18 mouse cellular contexts compared by ENCODE assay signal in genomic region chr11:20514757-20515156, GRCm38 (mm10). TPM values are rescaled to one million over a fixed set of nuclear protein-coding genes. Genes with fewer than 3 reads are reported as not detected.
DNase-seq lines count a peak whose midpoint lies in the region; ATAC-seq and TF ChIP-seq lines count a peak whose summit lies in the region.
"Had no signal": no experiment of that assay in that cellular context is flagged by ENCODE, and none has a peak within 500 bp of the region (broad histone marks: within the 10 kb centered on the region; RNA-seq: fewer than 3 reads in every experiment).

No protein-coding gene starts in this region.

- no peaks in the 10 kb centered on the region for H3K36me3 ChIP-seq in forebrain, postnatal 0 days (ENCODE audit: insufficient read depth)
- H3K36me3 ChIP-seq in forebrain, embryonic 14.5 days (ENCODE audit: control insufficient read depth, insufficient read depth, low read length) = no peaks in the 10 kb centered on the region
- no peaks in the 10 kb centered on the region for H3K36me3 ChIP-seq in stomach, embryonic 16.5 days (ENCODE audit: control insufficient read depth, insufficient read depth, low read length)
- H3K36me3 ChIP-seq in stomach, postnatal 0 days (ENCODE audit: control insufficient read depth, insufficient read depth, low read length) = no peaks in the 10 kb centered on the region
- no peaks in the 10 kb centered on the region for H3K36me3 ChIP-seq in limb, embryonic 13.5 days
- H3K36me3 ChIP-seq: forebrain, embryonic 12.5 days; heart, embryonic 12.5 days; hindbrain, embryonic 10.5 days had no signal

- H3K4me2 ChIP-seq in forebrain, postnatal 0 days (ENCODE audit: low read depth) = no peak overlapping the region
- H3K4me2 ChIP-seq in forebrain, embryonic 14.5 days (ENCODE audit: low read length) = no peak overlapping the region
- H3K4me2 ChIP-seq in stomach, embryonic 16.5 days (ENCODE audit: low read depth, low read length) = no peak overlapping the region
- H3K4me2 ChIP-seq in stomach, postnatal 0 days (replicated peaks; ENCODE audit: low read depth) = no peak overlapping the region
- peak overlapping the region; percentile 27 for H3K4me2 ChIP-seq in limb, embryonic 13.5 days (replicated peaks)
- H3K4me2 ChIP-seq: forebrain, embryonic 12.5 days; heart, embryonic 12.5 days; hindbrain, embryonic 14.5 days had no signal

- no peak overlapping the region for H3K4me3 ChIP-seq in forebrain, postnatal 0 days (ENCODE audit: low read depth, low read length)
- no peak overlapping the region for H3K4me3 ChIP-seq in forebrain, embryonic 14.5 days (ENCODE audit: low read depth, low read length)
- H3K4me3 ChIP-seq in stomach, embryonic 16.5 days (replicated peaks; ENCODE audit: low read length) = no peak overlapping the region
- no peak overlapping the region for H3K4me3 ChIP-seq in stomach, postnatal 0 days (ENCODE audit: low read depth, low read length)
- H3K4me3 ChIP-seq in limb, embryonic 13.5 days = no peak overlapping the region
- H3K4me3 ChIP-seq: forebrain, embryonic 12.5 days; gastrocnemius, adult 2 months; heart, embryonic 12.5 days; hindbrain, embryonic 10.5 days had no signal

- TF ChIP-seq EP300 in stomach, postnatal 0 days (optimal IDR thresholded peaks at IDR 0.05) = no peak

- peak; percentile 2 for DNase-seq in forebrain, postnatal 0 days
- no peak for DNase-seq in forebrain, embryonic 14.5 days (ENCODE audit: low spot score)
- DNase-seq in stomach, postnatal 0 days (ENCODE audit: low spot score) = no peak
- no peak for DNase-seq in kidney, postnatal 4 days
- DNase-seq in cerebellum, adult 8-10 months = no peak
- DNase-seq: adrenal gland, postnatal 14 days; cerebellum, adult 2 months; cerebellum, postnatal 14 days; gastrocnemius, adult 2 months; gastrocnemius, postnatal 25 days had no signal

- no peak for ATAC-seq in forebrain, postnatal 0 days
- ATAC-seq in forebrain, embryonic 14.5 days = no peak
- ATAC-seq in stomach, embryonic 16.5 days (ENCODE audit: insufficient read depth, low FRiP score) = no peak
- ATAC-seq in stomach, postnatal 0 days (ENCODE audit: low FRiP score, low TSS enrichment) = no peak
- ATAC-seq in limb, embryonic 13.5 days (ENCODE audit: low FRiP score, low read depth) = peak; percentile 69; the same call in 1 of the 2 replicates
- ATAC-seq: activated CD4-positive, CD25-positive, alpha-beta regulatory T cell, adult 4 months; Patski had no signal

- no peak overlapping the region for H3K9ac ChIP-seq in forebrain, postnatal 0 days
- H3K9ac ChIP-seq in forebrain, embryonic 14.5 days (ENCODE audit: low read length) = no peak overlapping the region
- H3K9ac ChIP-seq in stomach, embryonic 16.5 days (ENCODE audit: low read length) = no peak overlapping the region; the same call in 1 of the 2 replicates
- no peak overlapping the region for H3K9ac ChIP-seq in stomach, postnatal 0 days (ENCODE audit: low read length)
- H3K9ac ChIP-seq in limb, embryonic 13.5 days = no peak overlapping the region
- H3K9ac ChIP-seq: forebrain, embryonic 12.5 days; heart, embryonic 12.5 days; hindbrain, embryonic 14.5 days had no signal

- H3K4me1 ChIP-seq in forebrain, postnatal 0 days (ENCODE audit: insufficient read depth) = no peaks in the 10 kb centered on the region
- no peaks in the 10 kb centered on the region for H3K4me1 ChIP-seq in forebrain, embryonic 14.5 days (ENCODE audit: control insufficient read depth, insufficient read depth, low read length)
- peaks cover 4% of the 10 kb centered on the region; the same call in 1 of the 2 replicates for H3K4me1 ChIP-seq in stomach, embryonic 16.5 days (ENCODE audit: control insufficient read depth, insufficient read depth, low read length)
- H3K4me1 ChIP-seq in stomach, postnatal 0 days (replicated peaks; ENCODE audit: control insufficient read depth, insufficient read depth) = no peaks in the 10 kb centered on the region
- H3K4me1 ChIP-seq in limb, embryonic 13.5 days = peaks cover 21% of the 10 kb centered on the region
- H3K4me1 ChIP-seq: forebrain, embryonic 12.5 days; heart, embryonic 12.5 days; hindbrain, embryonic 10.5 days had no signal

- no peak for TF ChIP-seq CTCF in forebrain, postnatal 0 days (IDR thresholded peaks at IDR 0.05; ENCODE audit: low read depth)
- no peak for TF ChIP-seq CTCF in stomach, postnatal 0 days (IDR thresholded peaks at IDR 0.05; ENCODE audit: low read depth)

- no peak overlapping the region for H3K27ac ChIP-seq in forebrain, postnatal 0 days (ENCODE audit: low read depth, low read length)
- no peak overlapping the region for H3K27ac ChIP-seq in forebrain, embryonic 14.5 days (ENCODE audit: low read depth, low read length)
- H3K27ac ChIP-seq in stomach, embryonic 16.5 days (ENCODE audit: low read length) = peak overlapping the region; percentile 10; the same call in 1 of the 2 replicates
- no peak overlapping the region for H3K27ac ChIP-seq in stomach, postnatal 0 days (replicated peaks)
- peak overlapping the region; percentile 73; the same call in 1 of the 2 replicates for H3K27ac ChIP-seq in limb, embryonic 13.5 days
- H3K27ac ChIP-seq: forebrain, embryonic 12.5 days; gastrocnemius, adult 2 months; hindbrain, embryonic 10.5 days; hindbrain, embryonic 14.5 days had no signal

- no peaks in the 10 kb centered on the region for H3K9me3 ChIP-seq in forebrain, postnatal 0 days (ENCODE audit: low read length)
- H3K9me3 ChIP-seq in forebrain, embryonic 14.5 days (replicated peaks; ENCODE audit: control insufficient read depth, low read length) = no peaks in the 10 kb centered on the region
- H3K9me3 ChIP-seq in stomach, embryonic 16.5 days (replicated peaks; ENCODE audit: control insufficient read depth, low read length) = no peaks in the 10 kb centered on the region
- no peaks in the 10 kb centered on the region for H3K9me3 ChIP-seq in stomach, postnatal 0 days (ENCODE audit: control insufficient read depth, low read length)
- no peaks in the 10 kb centered on the region for H3K9me3 ChIP-seq in limb, embryonic 13.5 days
- H3K9me3 ChIP-seq: forebrain, embryonic 12.5 days had no signal

- no peaks in the 10 kb centered on the region for H3K27me3 ChIP-seq in forebrain, postnatal 0 days (ENCODE audit: insufficient read depth, low read length)
- H3K27me3 ChIP-seq in forebrain, embryonic 14.5 days (replicated peaks; ENCODE audit: control insufficient read depth, insufficient read depth, low read length) = no peaks in the 10 kb centered on the region
- no peaks in the 10 kb centered on the region for H3K27me3 ChIP-seq in stomach, embryonic 16.5 days (ENCODE audit: control insufficient read depth, insufficient read depth, low read length)
- no peaks in the 10 kb centered on the region for H3K27me3 ChIP-seq in stomach, postnatal 0 days (ENCODE audit: control insufficient read depth, insufficient read depth, low read length)
- no peaks in the 10 kb centered on the region for H3K27me3 ChIP-seq in limb, embryonic 13.5 days
- H3K27me3 ChIP-seq: forebrain, embryonic 12.5 days; heart, embryonic 12.5 days; Patski had no signal

- WGBS in forebrain, postnatal 0 days = 22% methylated on average over 4 of the region's 4 CpGs
- 31% methylated on average over 4 of the region's 4 CpGs for WGBS in forebrain, embryonic 14.5 days
- 46% methylated on average over 4 of the region's 4 CpGs for WGBS in stomach, embryonic 16.5 days
- WGBS in stomach, postnatal 0 days = 47% methylated on average over 4 of the region's 4 CpGs
- WGBS in limb, embryonic 13.5 days = 20% methylated on average over 4 of the region's 4 CpGs

RNA-seq across cellular contexts. Expression of gene Sertad2, which starts 28.3 kb away (rescaled TPM):
- total RNA-seq in forebrain, postnatal 0 days (2014; rRNA removed) = 14.8 and 17.7 TPM in 2 replicates
- polyA plus RNA-seq in forebrain, postnatal 0 days (2015; fragmentation: Nextera tagmentation; extraction: Ambion mirVana) = 29.8 and 38.3 TPM in 2 replicates
- 23.2 and 28.3 TPM in 2 replicates for polyA plus RNA-seq in forebrain, embryonic 14.5 days (2014; fragmentation: Nextera tagmentation; extraction: Ambion mirVana)
- 24.0 and 30.8 TPM in 2 replicates for polyA plus RNA-seq in stomach, embryonic 16.5 days (2015; fragmentation: Nextera tagmentation; extraction: Ambion mirVana)
- polyA plus RNA-seq in stomach, postnatal 0 days (2015; fragmentation: Nextera tagmentation; extraction: Ambion mirVana) = 28.3 and 29.9 TPM in 2 replicates
- polyA plus RNA-seq in limb, embryonic 13.5 days (2015; fragmentation: Nextera tagmentation; extraction: Ambion mirVana) = 50.9 and 55.0 TPM in 2 replicates

Comparison
In these comparisons a context has a peak if more than half of its experiments do, and no peak if none do; other contexts are left out.
1. H3K27ac ChIP-seq: peak in stomach, embryonic 16.5 days (single experiment) and limb, embryonic 13.5 days (single experiment); none in forebrain, postnatal 0 days (single experiment), forebrain, embryonic 14.5 days (single experiment) and stomach, postnatal 0 days (single experiment).